Mouse (Mus musculus): ENCODE results near the gene Atp8a2. TPM values are rescaled to one million over a fixed set of nuclear protein-coding genes. Genes with fewer than 3 reads are reported as not detected.
A peak's percentile ranks its signal among the peaks of the same experiment; 100 is the strongest.
"Not testable (repeated sequence)": the region's sequence is repeated elsewhere in the genome, so short reads cannot be mapped to it uniquely, and the experiment has no call there.

Atp8a2 gene
- total and polyA plus RNA-seq, 3 experiments, result 0.15 to 1.2 (median 0.76) TPM

- DNase-seq, result peak; percentile 75
These were observed 181.1 kb downstream of the Atp8a2 start for GRCm38 (mm10) chr14:60015891-60016290.

- DNase-seq, result no peak
These were observed 195.2 kb downstream of the Atp8a2 start for GRCm38 (mm10) chr14:60001801-60002200.

GRCm38 (mm10) chr14:59988860-59989259 lies 208.1 kb downstream of the Atp8a2 start:
- DNase-seq, result no peak

- DNase-seq, result no peak
These were observed 209.0 kb downstream of the Atp8a2 start for GRCm38 (mm10) chr14:59987975-59988374.

- DNase-seq, result no peak
These were observed 219.0 kb downstream of the Atp8a2 start for GRCm38 (mm10) chr14:59978007-59978406.

- DNase-seq, result no peak
These were observed 225.7 kb downstream of the Atp8a2 start for GRCm38 (mm10) chr14:59971221-59971730.

- no peak for DNase-seq
These were observed 227.4 kb downstream of the Atp8a2 start for GRCm38 (mm10) chr14:59969485-59970134.

GRCm38 (mm10) chr14:59967847-59968550 lies 229.0 kb downstream of the Atp8a2 start:
- no peak for DNase-seq

- no peak for DNase-seq
These were observed 230.0 kb downstream of the Atp8a2 start for GRCm38 (mm10) chr14:59966981-59967380.

- no peak for DNase-seq
These were observed 232.4 kb downstream of the Atp8a2 start for GRCm38 (mm10) chr14:59964569-59964968.

- DNase-seq, result no peak
These were observed 236.0 kb downstream of the Atp8a2 start for GRCm38 (mm10) chr14:59960961-59961360.

GRCm38 (mm10) chr14:59960214-59960890 lies 236.6 kb downstream of the Atp8a2 start:
- no peak for DNase-seq

GRCm38 (mm10) chr14:59959723-59960122 lies 237.3 kb downstream of the Atp8a2 start:
- DNase-seq, result no peak

- no peak for DNase-seq
These were observed 247.0 kb downstream of the Atp8a2 start for GRCm38 (mm10) chr14:59949983-59950382.

GRCm38 (mm10) chr14:59942864-59943611 lies 253.9 kb downstream of the Atp8a2 start:
- peak; percentile 84 for DNase-seq

- peak; percentile 10 for DNase-seq
These were observed 254.8 kb downstream of the Atp8a2 start for GRCm38 (mm10) chr14:59942199-59942598.

GRCm38 (mm10) chr14:59932355-59932754 lies 264.6 kb downstream of the Atp8a2 start:
- no peak for DNase-seq

GRCm38 (mm10) chr14:59931412-59932058 lies 265.4 kb downstream of the Atp8a2 start:
- DNase-seq, result no peak

GRCm38 (mm10) chr14:59929190-59929589 lies 267.8 kb downstream of the Atp8a2 start:
- not testable (repeated sequence) for DNase-seq

- no peak for DNase-seq
These were observed 268.2 kb downstream of the Atp8a2 start for GRCm38 (mm10) chr14:59928781-59929180.

GRCm38 (mm10) chr14:59927804-59928203 lies 269.2 kb downstream of the Atp8a2 start:
- no peak for DNase-seq

GRCm38 (mm10) chr14:59919865-59920264 lies 277.1 kb downstream of the Atp8a2 start:
- DNase-seq, result no peak

All from adrenal gland, adult 2 months (tissue).